Mouse (Mus musculus) erythroblast, embryonic 14.5 days (primary cell): ENCODE results near the gene Gm17657.

Experiments
- GATA1 ChIP-seq: IDR thresholded peaks from 2 replicates; pipeline ENCODE4 v1.6.1; 2012; ENCODE audit warnings: low read length, inconsistent platforms, mixed read lengths
- TAL1 ChIP-seq: IDR thresholded peaks from 3 replicates; pipeline ENCODE4 v1.6.1; 2012; ENCODE audit warnings: low read length, inconsistent platforms, mixed read lengths

DNA sequence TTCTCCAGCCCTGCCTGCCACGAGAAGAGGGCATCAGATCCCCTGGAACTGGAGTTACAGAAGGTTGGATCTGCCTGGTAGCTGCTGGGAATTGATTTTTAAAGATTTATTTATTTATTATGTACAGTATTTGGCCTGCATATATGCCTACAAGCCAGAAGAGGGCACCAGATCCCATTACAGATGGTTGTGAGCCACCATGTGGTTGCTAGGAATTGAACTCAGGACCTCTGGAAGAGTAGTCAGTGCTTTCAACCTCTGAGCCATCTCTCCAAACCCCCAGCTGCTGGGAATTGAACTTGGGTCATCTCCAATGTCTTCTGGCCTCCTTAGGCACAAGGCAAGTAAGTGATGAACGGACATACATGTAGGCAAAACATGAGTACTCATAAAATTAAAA, 5.4 kb downstream of the Gm17657 start:
- TF ChIP-seq TAL1 (no peak), GATA1 (no peak)
